Mouse (Mus musculus): ENCODE measurements around the gene Tmprss2.

The Tmprss2 gene

GRCm38 (mm10) chr16:97610939-97611338 is at the start of gene Tmprss2:
Gene Tmprss2 (minus strand): TSS chr16:97611195.
- peak; percentile 11 for DNase-seq (ENCODE audit: low spot score)

GRCm38 (mm10) chr16:97659225-97659658 is 48.2 kb upstream of the Tmprss2 start:
- DNase-seq (ENCODE audit: low spot score): no peak

- DNase-seq (ENCODE audit: low spot score): no peak
Measured at GRCm38 (mm10) chr16:97658481-97658880, 47.5 kb upstream of the Tmprss2 start.

- DNase-seq (ENCODE audit: low spot score): no peak
Measured at GRCm38 (mm10) chr16:97655800-97656199, 44.8 kb upstream of the Tmprss2 start.

GRCm38 (mm10) chr16:97649522-97650188 is 38.7 kb upstream of the Tmprss2 start:
- no peak for DNase-seq (ENCODE audit: low spot score)

GRCm38 (mm10) chr16:97644681-97645080 is 33.7 kb upstream of the Tmprss2 start:
- DNase-seq (ENCODE audit: low spot score): no peak

- DNase-seq (ENCODE audit: low spot score): no peak
Measured at GRCm38 (mm10) chr16:97639630-97640029, 28.6 kb upstream of the Tmprss2 start.

- no peak for DNase-seq (ENCODE audit: low spot score)
Measured at GRCm38 (mm10) chr16:97632880-97633484, 22.0 kb upstream of the Tmprss2 start.

- no peak for DNase-seq (ENCODE audit: low spot score)
Measured at GRCm38 (mm10) chr16:97623166-97623565, 12.2 kb upstream of the Tmprss2 start.

GRCm38 (mm10) chr16:97622383-97622889 is 11.4 kb upstream of the Tmprss2 start:
- DNase-seq (ENCODE audit: low spot score): no peak

GRCm38 (mm10) chr16:97618285-97618684 is 7.3 kb upstream of the Tmprss2 start:
- no peak for DNase-seq (ENCODE audit: low spot score)

- DNase-seq (ENCODE audit: low spot score): no peak
Measured at GRCm38 (mm10) chr16:97612009-97612408, 1.0 kb upstream of the Tmprss2 start.

- DNase-seq (ENCODE audit: low spot score): no peak
Measured at GRCm38 (mm10) chr16:97610246-97610645, 749 bp downstream of the Tmprss2 start.

GRCm38 (mm10) chr16:97609676-97610075 is 1.3 kb downstream of the Tmprss2 start:
- no peak for DNase-seq (ENCODE audit: low spot score)

GRCm38 (mm10) chr16:97607956-97608355 is 3.0 kb downstream of the Tmprss2 start:
- DNase-seq (ENCODE audit: low spot score): no peak

- no peak for DNase-seq (ENCODE audit: low spot score)
Measured at GRCm38 (mm10) chr16:97606829-97607228, 4.2 kb downstream of the Tmprss2 start.

GRCm38 (mm10) chr16:97605957-97606721 is 4.9 kb downstream of the Tmprss2 start:
- DNase-seq (ENCODE audit: low spot score): no peak

- DNase-seq (ENCODE audit: low spot score): no peak
Measured at GRCm38 (mm10) chr16:97602256-97602655, 8.7 kb downstream of the Tmprss2 start.

GRCm38 (mm10) chr16:97600591-97600990 is 10.4 kb downstream of the Tmprss2 start:
- no peak for DNase-seq (ENCODE audit: low spot score)

GRCm38 (mm10) chr16:97598046-97598445 is 12.9 kb downstream of the Tmprss2 start:
- no peak for DNase-seq (ENCODE audit: low spot score)

GRCm38 (mm10) chr16:97593816-97594509 is 17.0 kb downstream of the Tmprss2 start:
- no peak for DNase-seq (ENCODE audit: low spot score)

- peak; percentile 87 for DNase-seq (ENCODE audit: low spot score)
Measured at GRCm38 (mm10) chr16:97593057-97593456, 17.9 kb downstream of the Tmprss2 start.

Data from retina, embryonic 14.5 days (tissue).